Mouse (Mus musculus): ENCODE data around the gene Ranbp1. TPM values are rescaled to one million over a fixed set of nuclear protein-coding genes. Genes with fewer than 3 reads are reported as not detected.

Ranbp1 gene
- polyA plus RNA-seq, 1 experiment from 2014 or later, result 846 TPM

DNA sequence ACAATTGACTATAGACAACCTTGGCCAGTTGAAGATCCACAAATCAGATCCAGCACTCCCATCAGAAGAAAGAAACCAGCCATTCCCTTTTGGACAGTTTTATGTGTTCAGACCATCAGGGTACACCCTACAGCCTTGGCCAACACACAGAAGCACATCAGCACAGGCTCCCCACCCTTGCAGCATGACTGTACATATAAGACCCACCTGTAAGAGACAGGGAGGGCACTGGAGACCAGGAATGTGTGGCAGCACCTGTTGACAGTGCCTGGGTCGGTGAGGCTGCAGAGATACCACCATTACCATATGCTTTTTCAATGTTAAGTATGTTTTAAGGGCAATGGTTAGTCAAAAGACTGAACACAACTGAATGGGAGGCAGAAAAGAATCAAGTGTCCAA lies 5.3 kb upstream of the Ranbp1 start:
- Histone ChIP-seq H3K4me1 (ENCODE audit: control insufficient read depth, insufficient read depth, low read length) (peaks cover 16% of the 10 kb centered on the region), H3K36me3 (ENCODE audit: control insufficient read depth, insufficient read depth, low read length) (peaks cover 78% of the 10 kb centered on the region), H3K27me3 (ENCODE audit: control insufficient read depth, insufficient read depth, low read length) (no peaks in the 10 kb centered on the region), H3K9me3 (ENCODE audit: control insufficient read depth, low read length) (no peaks in the 10 kb centered on the region), H3K4me2 (replicated peaks; ENCODE audit: low read depth, low read length) (no peak overlapping the region), H3K9ac (ENCODE audit: low read depth, low read length) (no peak overlapping the region), H3K27ac (ENCODE audit: low read depth, low read length) (no peak overlapping the region), H3K4me3 (ENCODE audit: low read length) (no peak overlapping the region)
- ATAC-seq (ENCODE audit: low FRiP score, low TSS enrichment), result no peak
- WGBS, result 100% methylated on average over 1 of the region's 1 CpGs

DNA sequence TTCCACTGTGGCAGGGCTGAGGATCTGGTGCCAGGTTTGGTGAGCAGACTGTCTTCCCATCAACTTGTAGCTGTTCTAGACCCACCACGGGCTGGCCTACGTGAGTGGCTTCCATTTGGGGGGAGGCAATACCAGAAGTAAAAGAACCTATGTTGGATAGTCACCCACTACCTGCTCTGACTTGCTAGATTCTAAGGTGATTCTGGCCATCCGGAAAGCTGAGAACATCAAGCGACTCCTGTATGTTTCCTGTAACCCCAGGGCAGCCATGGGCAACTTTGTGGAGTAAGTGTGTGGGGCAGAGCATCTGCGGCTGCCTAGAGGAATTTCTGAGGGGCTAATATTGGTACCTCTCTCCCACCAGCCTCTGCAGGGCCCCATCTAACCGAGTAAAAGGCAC lies 4.2 kb upstream of the Ranbp1 start:
- Histone ChIP-seq H3K9ac (ENCODE audit: low read depth, low read length) (no peak overlapping the region), H3K4me2 (replicated peaks; ENCODE audit: low read depth, low read length) (no peak overlapping the region), H3K36me3 (ENCODE audit: control insufficient read depth, insufficient read depth, low read length) (peaks cover 68% of the 10 kb centered on the region), H3K9me3 (ENCODE audit: control insufficient read depth, low read length) (no peaks in the 10 kb centered on the region), H3K27me3 (ENCODE audit: control insufficient read depth, insufficient read depth, low read length) (no peaks in the 10 kb centered on the region), H3K4me3 (ENCODE audit: low read length) (no peak overlapping the region), H3K27ac (ENCODE audit: low read depth, low read length) (no peak overlapping the region), H3K4me1 (ENCODE audit: control insufficient read depth, insufficient read depth, low read length) (peaks cover 16% of the 10 kb centered on the region)
- WGBS, result 79% methylated on average over 6 of the region's 6 CpGs
- ATAC-seq (ENCODE audit: low FRiP score, low TSS enrichment), result no peak

DNA sequence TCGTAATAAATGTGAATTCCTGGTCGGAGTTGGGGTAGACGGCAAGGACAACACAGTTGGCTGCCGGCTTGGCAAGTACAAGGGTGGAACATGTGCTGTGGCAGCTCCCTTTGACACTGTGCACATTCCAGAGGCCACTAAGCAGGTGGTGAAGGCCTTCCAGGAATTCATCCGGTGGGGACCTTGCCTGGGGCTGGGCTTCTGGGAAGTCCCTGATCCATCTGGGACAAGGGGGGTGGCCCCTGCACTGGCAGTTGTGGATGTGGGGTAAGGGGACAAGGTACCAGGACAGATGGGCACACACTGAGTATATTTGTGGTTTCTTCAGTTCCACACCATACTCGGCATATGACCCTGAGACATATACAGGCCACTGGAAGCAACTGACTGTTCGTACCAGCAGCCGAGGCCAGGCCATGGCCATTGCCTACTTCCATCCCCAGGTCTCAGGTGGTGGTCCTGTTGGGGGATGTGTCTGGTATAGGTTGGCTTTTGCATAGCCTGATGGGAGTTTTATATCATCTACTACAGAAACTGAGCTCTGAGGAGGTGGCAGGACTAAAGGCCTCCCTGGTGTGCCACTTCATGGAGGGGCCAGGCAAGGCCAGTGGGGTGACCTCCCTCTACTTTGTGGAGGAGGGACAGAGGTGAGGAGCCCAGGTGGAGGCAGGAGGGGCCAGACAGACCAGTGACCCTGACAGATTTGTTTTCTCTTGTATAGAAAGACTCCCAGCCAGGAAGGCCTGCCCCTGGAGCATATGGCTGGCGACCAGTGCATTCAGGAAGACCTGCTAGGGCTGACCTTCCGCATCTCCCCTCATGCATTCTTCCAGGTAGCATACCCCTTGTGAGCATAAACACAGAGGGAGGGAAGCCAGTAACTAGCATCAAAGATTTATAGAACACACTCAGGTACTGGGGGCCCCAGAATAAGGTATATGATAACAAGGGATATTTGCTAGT lies 2.6 kb upstream of the Ranbp1 start:
- Histone ChIP-seq H3K4me1 (ENCODE audit: control insufficient read depth, insufficient read depth, low read length) (peaks cover 27% of the 10 kb centered on the region), H3K27ac (ENCODE audit: low read depth, low read length) (no peak overlapping the region), H3K27me3 (ENCODE audit: control insufficient read depth, insufficient read depth, low read length) (no peaks in the 10 kb centered on the region), H3K4me3 (ENCODE audit: low read length) (peak overlapping the region; percentile 89; the same call in 1 of the 2 replicates), H3K9me3 (ENCODE audit: control insufficient read depth, low read length) (no peaks in the 10 kb centered on the region), H3K9ac (ENCODE audit: low read depth, low read length) (peak overlapping the region; percentile 14; the same call in 1 of the 2 replicates), H3K4me2 (replicated peaks; ENCODE audit: low read depth, low read length) (peak overlapping the region; percentile 83), H3K36me3 (ENCODE audit: control insufficient read depth, insufficient read depth, low read length) (peaks cover 62% of the 10 kb centered on the region)
- whole genome bisulfite sequencing, result 66% methylated on average over 10 of the region's 10 CpGs
- ATAC-seq (ENCODE audit: low FRiP score, low TSS enrichment), result no peak

DNA sequence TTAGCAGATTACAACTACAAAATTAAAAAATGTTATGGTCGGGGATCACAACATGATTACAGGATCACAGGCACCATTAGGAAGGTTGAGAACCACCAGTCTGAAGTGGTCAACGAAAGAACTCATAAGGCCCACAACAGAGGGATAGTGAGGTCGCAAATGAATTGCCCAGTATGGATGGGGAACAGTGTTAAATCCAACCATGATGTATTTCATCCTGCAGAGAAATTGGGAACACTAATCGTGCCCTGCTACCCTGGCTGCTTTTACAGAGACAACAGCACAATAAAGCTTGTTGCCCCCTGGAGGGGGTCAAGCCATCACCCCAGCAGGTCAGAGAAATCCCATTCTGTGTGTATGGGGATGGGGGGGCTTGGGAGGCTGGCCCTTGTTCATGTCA lies 1.7 kb upstream of the Ranbp1 start:
- WGBS, result 68% methylated on average over 4 of the region's 4 CpGs
- H3K4me3 ChIP-seq (ENCODE audit: low read length), result peak overlapping the region; percentile 89
- H3K27ac ChIP-seq (ENCODE audit: low read depth, low read length), result no peak overlapping the region
- peaks cover 27% of the 10 kb centered on the region for H3K4me1 ChIP-seq (ENCODE audit: control insufficient read depth, insufficient read depth, low read length)
- H3K36me3 ChIP-seq (ENCODE audit: control insufficient read depth, insufficient read depth, low read length), result peaks cover 63% of the 10 kb centered on the region
- no peaks in the 10 kb centered on the region for H3K9me3 ChIP-seq (ENCODE audit: control insufficient read depth, low read length)
- H3K4me2 ChIP-seq (replicated peaks; ENCODE audit: low read depth, low read length), result peak overlapping the region; percentile 83
- H3K27me3 ChIP-seq (ENCODE audit: control insufficient read depth, insufficient read depth, low read length), result no peaks in the 10 kb centered on the region
- peak overlapping the region; percentile 91; the same call in 1 of the 2 replicates for H3K9ac ChIP-seq (ENCODE audit: low read depth, low read length)
- no peak for ATAC-seq (ENCODE audit: low FRiP score, low TSS enrichment)

GRCm38 (mm10) chr16:18249364-18249967 lies 934 bp upstream of the Ranbp1 start:
- no peaks in the 10 kb centered on the region for H3K9me3 ChIP-seq (ENCODE audit: control insufficient read depth, low read length)
- peak overlapping the region; percentile 89 for H3K4me3 ChIP-seq (ENCODE audit: low read length)
- H3K4me1 ChIP-seq (ENCODE audit: control insufficient read depth, insufficient read depth, low read length), result peaks cover 27% of the 10 kb centered on the region
- peak overlapping the region; percentile 91 for H3K9ac ChIP-seq (ENCODE audit: low read depth, low read length)
- H3K27me3 ChIP-seq (ENCODE audit: control insufficient read depth, insufficient read depth, low read length), result no peaks in the 10 kb centered on the region
- H3K4me2 ChIP-seq (replicated peaks; ENCODE audit: low read depth, low read length), result peak overlapping the region; percentile 83
- peaks cover 66% of the 10 kb centered on the region for H3K36me3 ChIP-seq (ENCODE audit: control insufficient read depth, insufficient read depth, low read length)
- peak overlapping the region; percentile 89 for H3K27ac ChIP-seq (ENCODE audit: low read depth, low read length)
- WGBS, result 4% methylated on average over 27 of the region's 27 CpGs
- ATAC-seq (ENCODE audit: low FRiP score, low TSS enrichment), result peak; percentile 40

GRCm38 (mm10) chr16:18247521-18248399 lies 772 bp downstream of the Ranbp1 start:
- Histone ChIP-seq H3K9me3 (ENCODE audit: control insufficient read depth, low read length) (no peaks in the 10 kb centered on the region), H3K4me1 (ENCODE audit: control insufficient read depth, insufficient read depth, low read length) (peaks cover 27% of the 10 kb centered on the region), H3K4me2 (replicated peaks; ENCODE audit: low read depth, low read length) (peak overlapping the region; percentile 56), H3K4me3 (ENCODE audit: low read length) (peak overlapping the region; percentile 89), H3K27ac (ENCODE audit: low read depth, low read length) (peak overlapping the region; percentile 92), H3K36me3 (ENCODE audit: control insufficient read depth, insufficient read depth, low read length) (peaks cover 66% of the 10 kb centered on the region), H3K27me3 (ENCODE audit: control insufficient read depth, insufficient read depth, low read length) (no peaks in the 10 kb centered on the region), H3K9ac (ENCODE audit: low read depth, low read length) (peak overlapping the region; percentile 91)
- ATAC-seq (ENCODE audit: low FRiP score, low TSS enrichment), result no peak
- under 1% methylated on average over 33 of the region's 33 CpGs for whole genome bisulfite sequencing

DNA sequence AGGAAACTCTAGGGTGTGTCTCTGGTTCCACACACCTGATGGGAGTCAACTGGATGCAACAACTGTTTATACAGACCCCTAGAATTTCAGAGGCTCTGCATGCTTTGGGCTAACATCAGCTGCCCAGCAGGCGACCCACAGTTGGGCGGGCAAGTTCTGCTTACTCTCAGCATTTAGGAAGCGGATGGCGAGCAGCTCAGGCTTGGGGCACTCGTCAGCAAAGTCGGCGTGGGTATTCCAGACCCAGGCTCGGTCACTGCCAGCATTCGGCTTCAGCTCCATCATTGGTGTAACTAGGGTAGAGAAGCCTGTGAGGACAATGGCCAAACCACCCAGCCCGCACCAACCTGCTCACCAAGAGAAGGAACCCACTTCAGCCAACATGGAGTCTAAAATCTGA lies 7.0 kb downstream of the Ranbp1 start:
- Histone ChIP-seq H3K9me3 (ENCODE audit: control insufficient read depth, low read length) (no peaks in the 10 kb centered on the region), H3K4me2 (replicated peaks; ENCODE audit: low read depth, low read length) (no peak overlapping the region), H3K36me3 (ENCODE audit: control insufficient read depth, insufficient read depth, low read length) (peaks cover 87% of the 10 kb centered on the region), H3K4me3 (ENCODE audit: low read length) (no peak overlapping the region), H3K9ac (ENCODE audit: low read depth, low read length) (no peak overlapping the region), H3K27ac (ENCODE audit: low read depth, low read length) (no peak overlapping the region), H3K27me3 (ENCODE audit: control insufficient read depth, insufficient read depth, low read length) (no peaks in the 10 kb centered on the region), H3K4me1 (ENCODE audit: control insufficient read depth, insufficient read depth, low read length) (peaks cover 3% of the 10 kb centered on the region)
- WGBS, result 92% methylated on average over 10 of the region's 10 CpGs
- ATAC-seq (ENCODE audit: low FRiP score, low TSS enrichment), result no peak

GRCm38 (mm10) chr16:18236676-18237501 lies 11.6 kb downstream of the Ranbp1 start:
- H3K4me2 ChIP-seq (replicated peaks; ENCODE audit: low read depth, low read length), result no peak overlapping the region
- H3K9ac ChIP-seq (ENCODE audit: low read depth, low read length), result no peak overlapping the region
- no peaks in the 10 kb centered on the region for H3K27me3 ChIP-seq (ENCODE audit: control insufficient read depth, insufficient read depth, low read length)
- peaks cover 15% of the 10 kb centered on the region; the same call in 1 of the 2 replicates for H3K4me1 ChIP-seq (ENCODE audit: control insufficient read depth, insufficient read depth, low read length)
- ATAC-seq (ENCODE audit: low FRiP score, low TSS enrichment), result no peak
- WGBS, result 70% methylated on average over 7 of the region's 7 CpGs
- no peak overlapping the region for H3K4me3 ChIP-seq (ENCODE audit: low read length)
- H3K36me3 ChIP-seq (ENCODE audit: control insufficient read depth, insufficient read depth, low read length), result peaks cover 41% of the 10 kb centered on the region
- H3K27ac ChIP-seq (ENCODE audit: low read depth, low read length), result no peak overlapping the region
- H3K9me3 ChIP-seq (ENCODE audit: control insufficient read depth, low read length), result no peaks in the 10 kb centered on the region
